Mouse (Mus musculus) heart, adult 2 months (tissue): ENCODE results near the gene Fam13c. TPM values are rescaled to one million over a fixed set of nuclear protein-coding genes. Genes with fewer than 3 reads are reported as not detected.
A peak's percentile ranks its signal among the peaks of the same experiment; 100 is the strongest.

Experiments
- DNase-seq, 2 experiments: peaks; one replicate each; pipeline ENCODE4 v3.0.0; 2021
- H3K27ac ChIP-seq: fragments of 200-600 bp; 2 replicates; pipeline ENCODE4 v1.8.1; 2022
- H3K27me3 ChIP-seq: fragments of 200-500 bp; 2 replicates; pipeline ENCODE4 v1.6.1; 2012; ENCODE audit warnings: mild to moderate bottlenecking, low read length, inconsistent platforms, mixed read lengths; ENCODE audit not compliant: control insufficient read depth, insufficient read depth
- H3K36me3 ChIP-seq: fragments of 200-500 bp; 2 replicates; pipeline ENCODE4 v1.6.1; 2012; ENCODE audit warnings: low read length, inconsistent platforms; ENCODE audit not compliant: control insufficient read depth, insufficient read depth
- H3K4me1 ChIP-seq: fragments of 200-500 bp; 2 replicates; pipeline ENCODE4 v1.6.1; 2011; ENCODE audit warnings: low read length; ENCODE audit not compliant: control insufficient read depth, insufficient read depth
- H3K4me3 ChIP-seq: fragments of 200-600 bp; 2 replicates; pipeline ENCODE4 v1.8.1; 2022
- H3K79me2 ChIP-seq: fragments of 200-500 bp; replicated peaks from 2 replicates; pipeline ENCODE4 v1.6.1; 2012; ENCODE audit warnings: mild to moderate bottlenecking, inconsistent platforms, low read length, moderate library complexity, mixed read lengths; ENCODE audit not compliant: control insufficient read depth, insufficient read depth
- H3K9ac ChIP-seq: fragments of 200-500 bp; 2 replicates; pipeline ENCODE4 v1.6.1; 2012; ENCODE audit warnings: low read depth, mild to moderate bottlenecking, control low read depth, inconsistent platforms, low read length, mixed read lengths
- CTCF ChIP-seq: fragments of 200-600 bp; IDR thresholded peaks from 2 replicates; pipeline ENCODE4 v1.8.1; 2022; ENCODE audit warnings: antibody characterized with exemption, mild to moderate bottlenecking, moderate library complexity
- EP300 ChIP-seq: fragments of 200-500 bp; IDR thresholded peaks from 2 replicates; pipeline ENCODE4 v1.6.1; 2011; ENCODE audit warnings: low read depth, low read length, control low read depth; ENCODE audit not compliant: insufficient read depth
- POLR2A ChIP-seq: fragments of 200-500 bp; IDR thresholded peaks from 2 replicates; pipeline ENCODE4 v1.6.1; 2011; ENCODE audit warnings: mild to moderate bottlenecking, low read depth, low read length, control low read depth; ENCODE audit not compliant: insufficient read depth
- WGBS: fragments of 180-500 bp; shearing (Covaris S2); methylation state at CpG from one replicate; pipeline ENCODE4 v1.1.7; 2018; 5-methylcytosine and 5-hydroxymethylcytosine counted together
- intact Hi-C: fragments of 180-260 bp; cut with DNase I; formaldehyde crosslinking; loops from one replicate; pipeline ENCODE4 v1.15.1; 2025
- polyA plus RNA-seq: library from polyadenylated mRNA; depleted of rRNA; stranded (reverse); fragments of >200 nt; gene quantifications from 2 replicates; pipeline ENCODE4 v1.2.3, GENCODE M21; 2012
- total RNA-seq, 2 experiments: library from RNA; stranded (reverse); gene quantifications; 2 replicates each; pipeline ENCODE4 v1.2.3; 2021

The Fam13c gene
- total and polyA plus RNA-seq, 3 experiments: 2.8 to 5.5 (median 5.2) TPM

DNA sequence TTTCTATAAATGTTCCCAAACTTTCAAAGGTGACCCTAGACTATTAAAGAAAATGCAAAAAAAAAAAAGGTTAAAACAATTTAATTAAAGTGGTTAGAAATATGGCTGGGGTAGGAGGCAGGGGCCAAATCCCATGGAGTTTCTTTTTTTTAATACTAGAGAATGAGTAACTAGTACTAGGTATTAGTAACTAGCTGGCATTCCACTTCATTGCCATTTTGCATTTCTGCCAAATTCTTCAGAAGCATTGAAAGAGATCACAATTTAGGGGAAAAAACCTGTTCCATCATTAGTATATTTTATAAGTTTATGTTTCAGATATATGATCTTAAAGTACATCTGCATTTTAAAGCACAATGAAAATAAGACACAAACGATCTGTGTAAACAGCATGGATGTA lies 143.9 kb downstream of the Fam13c start:
- H3K9ac ChIP-seq: no peak overlapping the region
- H3K36me3 ChIP-seq: no peaks in the 10 kb centered on the region
- DNase-seq: no peak
- TF ChIP-seq EP300 (no peak), CTCF (no peak), POLR2A (no peak)
- H3K27ac ChIP-seq: no peak overlapping the region
- intact Hi-C loops: no loop called here
- 72% methylated on average over 1 of the region's 1 CpGs for WGBS
- no peaks in the 10 kb centered on the region for H3K79me2 ChIP-seq
- H3K4me1 ChIP-seq: no peaks in the 10 kb centered on the region
- H3K4me3 ChIP-seq: no peak overlapping the region
- no peaks in the 10 kb centered on the region for H3K27me3 ChIP-seq

DNA sequence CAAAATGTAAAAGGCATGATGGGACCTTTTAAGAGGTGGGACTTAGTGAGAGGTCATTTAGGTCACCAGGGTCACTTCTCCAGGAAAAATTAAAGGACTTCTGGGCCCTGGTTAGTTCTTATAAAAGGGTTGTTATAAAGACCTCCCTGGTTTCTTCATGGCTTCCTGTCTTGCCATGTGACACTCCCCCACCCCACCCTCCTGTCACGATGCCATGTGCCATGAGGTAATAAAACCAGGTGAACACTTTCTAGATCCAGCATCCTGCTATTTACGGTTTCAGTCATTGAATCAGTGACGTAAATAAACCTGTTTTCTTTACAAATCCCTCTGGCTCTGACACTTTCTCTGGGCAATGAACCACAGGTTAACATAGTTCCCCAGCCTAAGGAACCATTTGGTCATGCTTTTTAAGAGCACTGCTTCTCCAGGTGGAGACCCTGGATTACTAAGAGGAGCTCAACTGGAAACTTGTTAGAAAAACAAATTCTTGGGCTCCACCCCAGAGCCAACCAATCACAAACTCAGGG lies 146.7 kb downstream of the Fam13c start:
- no peak for DNase-seq
- 79% methylated on average over 3 of the region's 3 CpGs for WGBS
- Histone ChIP-seq H3K27ac (no peak overlapping the region), H3K27me3 (no peaks in the 10 kb centered on the region), H3K36me3 (no peaks in the 10 kb centered on the region), H3K4me1 (no peaks in the 10 kb centered on the region), H3K4me3 (no peak overlapping the region), H3K79me2 (no peaks in the 10 kb centered on the region), H3K9ac (no peak overlapping the region)
- no peak for TF ChIP-seq POLR2A
- no peak for TF ChIP-seq EP300
- TF ChIP-seq CTCF: no peak
- intact Hi-C loops: no loop called here

DNA sequence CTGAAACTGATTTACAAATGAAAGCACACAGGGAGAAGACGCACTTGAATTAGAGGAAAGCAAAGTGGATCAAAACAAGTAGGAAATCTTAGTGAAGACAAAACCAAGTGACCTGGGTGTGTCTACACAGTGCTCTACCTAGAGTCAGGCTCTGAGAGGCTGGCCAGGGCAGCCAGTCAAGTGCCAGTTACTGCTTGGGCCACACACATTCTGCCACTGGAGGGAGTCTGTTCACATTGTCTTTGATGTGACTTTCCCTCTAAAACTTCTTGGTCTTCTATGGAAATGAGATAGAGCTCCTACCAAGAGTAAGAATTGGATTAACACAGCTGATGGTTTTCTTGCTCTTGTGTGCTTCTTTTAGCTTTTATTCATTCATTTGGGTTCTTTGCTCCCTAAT lies 153.7 kb downstream of the Fam13c start:
- intact Hi-C loops: loop anchor here (5.0 to 10.0 kb wide), 2 partner anchors 371 to 623 kb away; no protein-coding TSS in a partner anchor
- peak in 1 of 2 experiments; percentile 3 for DNase-seq
- Histone ChIP-seq H3K9ac (no peak overlapping the region), H3K79me2 (no peaks in the 10 kb centered on the region), H3K4me3 (no peak overlapping the region), H3K27me3 (peaks cover 7% of the 10 kb centered on the region), H3K36me3 (no peaks in the 10 kb centered on the region), H3K4me1 (no peaks in the 10 kb centered on the region), H3K27ac (no peak overlapping the region)
- TF ChIP-seq EP300 (no peak), POLR2A (no peak), CTCF (peak; percentile 68)
- WGBS: 47% methylated on average over 1 of the region's 1 CpGs

DNA sequence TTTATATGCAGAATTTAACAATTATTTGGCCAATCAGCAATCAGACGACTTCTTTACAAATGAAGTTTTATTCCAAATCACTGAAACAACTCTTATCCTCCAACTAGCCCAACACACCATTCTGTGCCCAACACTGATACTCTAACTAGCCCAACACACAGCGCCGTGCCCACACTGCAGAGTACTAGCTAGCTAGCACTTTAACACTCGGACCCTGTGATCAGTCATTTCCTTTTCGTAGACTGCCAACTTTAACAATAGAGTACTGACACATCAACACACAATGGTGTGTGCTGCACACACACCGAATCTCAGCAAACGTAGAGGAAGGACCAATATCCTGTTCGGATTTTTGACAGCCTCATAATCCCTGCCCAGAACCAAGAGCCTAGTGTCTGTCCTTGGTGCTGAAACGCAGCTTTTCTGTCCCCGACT lies 157.8 kb downstream of the Fam13c start:
- intact Hi-C loops: loop anchor here (10.0 kb wide), 1 partner anchor 367 kb away; no protein-coding TSS in a partner anchor
- Histone ChIP-seq H3K79me2 (no peaks in the 10 kb centered on the region), H3K4me1 (no peaks in the 10 kb centered on the region), H3K9ac (no peak overlapping the region), H3K36me3 (no peaks in the 10 kb centered on the region), H3K27me3 (peaks cover 17% of the 10 kb centered on the region), H3K4me3 (no peak overlapping the region), H3K27ac (no peak overlapping the region)
- whole genome bisulfite sequencing: 22% methylated on average over 10 of the region's 10 CpGs
- no peak for DNase-seq
- TF ChIP-seq EP300 (no peak), POLR2A (no peak), CTCF (no peak)

DNA sequence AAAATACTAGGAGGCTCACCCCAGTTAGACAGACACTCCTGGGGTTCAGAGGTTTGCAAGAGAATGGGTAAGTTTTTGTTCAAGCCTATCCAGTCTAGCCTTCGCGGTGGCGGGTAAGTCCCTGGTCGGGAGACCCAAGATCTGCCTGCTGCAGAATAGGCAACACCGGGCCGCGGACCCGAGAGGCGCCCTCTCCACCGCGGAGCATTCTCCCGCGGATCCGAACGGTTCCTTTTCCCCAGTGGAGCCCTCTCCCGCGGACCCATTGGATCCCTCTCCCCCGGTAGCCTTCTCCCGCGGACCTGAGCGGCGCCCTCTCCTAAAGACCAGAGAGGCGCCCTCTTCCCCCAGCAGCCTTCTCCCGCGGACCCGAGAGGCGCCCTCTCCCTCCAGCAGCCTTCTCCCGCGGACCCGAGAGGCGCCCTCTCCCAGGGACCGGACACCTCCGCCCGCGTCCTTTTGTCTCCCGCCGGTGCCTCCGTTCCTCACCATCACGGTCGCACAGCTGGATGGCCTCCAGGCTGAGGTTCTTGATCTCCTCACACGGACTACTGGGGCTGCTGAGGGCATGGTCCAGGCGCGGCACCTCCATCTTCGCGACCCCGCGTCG lies 158.3 kb downstream of the Fam13c start:
- H3K9ac ChIP-seq: no peak overlapping the region
- DNase-seq: peak in 1 of 2 experiments; percentile 4
- no peaks in the 10 kb centered on the region for H3K79me2 ChIP-seq
- under 1% methylated on average over 47 of the region's 48 CpGs for WGBS
- peak overlapping the region; percentile 25 for H3K4me3 ChIP-seq
- H3K4me1 ChIP-seq: no peaks in the 10 kb centered on the region
- intact Hi-C loops: loop anchor here (10.0 kb wide), 1 partner anchor 366 kb away; no protein-coding TSS in a partner anchor
- no peak overlapping the region for H3K27ac ChIP-seq
- peaks cover 17% of the 10 kb centered on the region for H3K27me3 ChIP-seq
- H3K36me3 ChIP-seq: no peaks in the 10 kb centered on the region
- TF ChIP-seq POLR2A (no peak), CTCF (no peak), EP300 (no peak)
